Mouse (Mus musculus) CH12.LX (cell line): Measurements from ENCODE around the gene Fbxw11. TPM values are rescaled to one million over a fixed set of nuclear protein-coding genes. Genes with fewer than 3 reads are reported as not detected.
A peak's percentile ranks its signal among the peaks of the same experiment; 100 is the strongest.

ENCODE experiments used
- DNase-seq: peaks from one replicate; pipeline ENCODE4 v3.0.0-alpha.2; 2013; ENCODE audit errors: extremely low read depth
- H3K27ac ChIP-seq: 2 replicates; pipeline ENCODE4 v1.5.1; 2012; ENCODE audit warnings: low read depth, mild to moderate bottlenecking, control low read depth, moderate library complexity; ENCODE audit not compliant: insufficient read depth
- H3K27me3 ChIP-seq: replicated peaks from 2 replicates; pipeline ENCODE3; 2012; ENCODE audit warnings: inconsistent platforms
- H3K36me3 ChIP-seq, 2 experiments: replicated peaks in 1 of 2; 2 replicates each; pipeline versions ENCODE3 to v1.6.1; 2012; ENCODE audit warnings: inconsistent platforms in 1 of 2, low read length in 1 of 2, mild to moderate bottlenecking in 1 of 2, mixed read lengths in 1 of 2, moderate library complexity in 1 of 2; ENCODE audit not compliant: control insufficient read depth in 1 of 2, insufficient read depth in 1 of 2
- H3K4me1 ChIP-seq, 2 experiments: 2 replicates each; pipeline ENCODE4 v1.6.1; 2012; ENCODE audit warnings: inconsistent platforms in 1 of 2, moderate library complexity in 1 of 2; ENCODE audit not compliant: insufficient read depth in 2 of 2, control insufficient read depth in 1 of 2
- H3K4me2 ChIP-seq: 2 replicates; pipeline ENCODE4 v1.6.1; 2012; ENCODE audit warnings: low read depth, mild to moderate bottlenecking, control low read depth; ENCODE audit not compliant: poor library complexity, insufficient read depth, severe bottlenecking
- H3K4me3 ChIP-seq, 3 experiments: fragments of 150-350 bp in 1 of 3; sonication (generic) in 1 of 3; replicated peaks in 1 of 3; 2 replicates each; pipeline versions ENCODE3 to v1.5.1; 2011 to 2012; ENCODE audit warnings: low read depth in 2 of 3, low read length in 2 of 3, mild to moderate bottlenecking in 2 of 3, moderate library complexity in 2 of 3, control low read depth in 1 of 3, improper control_type of control experiment in 1 of 3, inconsistent platforms in 1 of 3, mixed read lengths in 1 of 3; ENCODE audit not compliant: poor library complexity in 1 of 3
- H3K79me2 ChIP-seq: replicated peaks from 2 replicates; pipeline ENCODE4 v1.6.1; 2012; ENCODE audit warnings: mild to moderate bottlenecking, moderate library complexity; ENCODE audit not compliant: control insufficient read depth, poor library complexity, insufficient read depth, severe bottlenecking; ENCODE audit errors: extremely low read depth
- H3K9ac ChIP-seq: 2 replicates; pipeline ENCODE4 v1.6.1; 2012; ENCODE audit warnings: low read depth, mild to moderate bottlenecking, control low read depth, moderate library complexity; ENCODE audit not compliant: insufficient read depth
- H3K9me3 ChIP-seq: replicated peaks from 2 replicates; pipeline ENCODE3; 2012; ENCODE audit warnings: low read length, inconsistent platforms, mixed read lengths
- BHLHE40 ChIP-seq: IDR thresholded peaks from 2 replicates; pipeline ENCODE4 v1.6.1; 2011; ENCODE audit warnings: mild to moderate bottlenecking, low read depth, low read length, improper control_type of control experiment
- CHD1 ChIP-seq: IDR thresholded peaks from 2 replicates; pipeline ENCODE4 v1.6.1; 2012; ENCODE audit warnings: low read depth, low read length, improper control_type of control experiment, inconsistent platforms
- E2F4 ChIP-seq: IDR thresholded peaks from 2 replicates; pipeline ENCODE4 v1.6.1; 2011; ENCODE audit warnings: low read depth, low read length, improper control_type of control experiment; ENCODE audit not compliant: insufficient replicate concordance
- ELF1 ChIP-seq: IDR thresholded peaks from 2 replicates; pipeline ENCODE4 v1.6.1; 2014; ENCODE audit warnings: low read depth, mild to moderate bottlenecking, inconsistent platforms, low read length, improper control_type of control experiment
- EP300 ChIP-seq: IDR thresholded peaks from 2 replicates; pipeline ENCODE4 v1.6.1; 2011; ENCODE audit warnings: low read length, improper control_type of control experiment
- ETS1 ChIP-seq: conservative IDR thresholded peaks from 2 replicates; pipeline ENCODE4 v1.6.1; 2012; ENCODE audit warnings: low read depth, mild to moderate bottlenecking, inconsistent platforms, low read length, improper control_type of control experiment, moderate library complexity
- GABPA ChIP-seq: IDR thresholded peaks from 2 replicates; pipeline ENCODE4 v1.6.1; 2012; ENCODE audit warnings: low read depth, low read length, improper control_type of control experiment, inconsistent platforms; ENCODE audit not compliant: insufficient replicate concordance
- IRF4 ChIP-seq: IDR thresholded peaks from 2 replicates; pipeline ENCODE4 v1.6.1; 2014; ENCODE audit warnings: low read depth, mild to moderate bottlenecking, inconsistent platforms, low read length, improper control_type of control experiment
- JUN ChIP-seq: IDR thresholded peaks from 2 replicates; pipeline ENCODE4 v1.6.1; 2011; ENCODE audit warnings: low read depth, mild to moderate bottlenecking, low read length, improper control_type of control experiment, moderate library complexity; ENCODE audit not compliant: insufficient read depth
- JUND ChIP-seq: conservative IDR thresholded peaks from 2 replicates; pipeline ENCODE4 v1.6.1; 2011; ENCODE audit warnings: low read depth, low read length, improper control_type of control experiment
- MAZ ChIP-seq: IDR thresholded peaks from 2 replicates; pipeline ENCODE4 v1.6.1; 2012; ENCODE audit warnings: low read depth, mild to moderate bottlenecking, inconsistent platforms, low read length, improper control_type of control experiment, moderate library complexity
- MXI1 ChIP-seq: IDR thresholded peaks from 2 replicates; pipeline ENCODE4 v1.6.1; 2011; ENCODE audit warnings: mild to moderate bottlenecking, low read depth, low read length, improper control_type of control experiment
- MYC ChIP-seq: IDR thresholded peaks from 2 replicates; pipeline ENCODE4 v1.6.1; 2011; ENCODE audit warnings: low read depth, mild to moderate bottlenecking, improper control_type of control experiment, low read length
- NRF1 ChIP-seq: IDR thresholded peaks from 2 replicates; pipeline ENCODE4 v1.6.1; 2014; ENCODE audit warnings: low read depth, mild to moderate bottlenecking, inconsistent platforms, low read length, improper control_type of control experiment, moderate library complexity
- PAX5 ChIP-seq: IDR thresholded peaks from 2 replicates; pipeline ENCODE4 v1.6.1; 2012; ENCODE audit warnings: low read length, inconsistent platforms, mixed read lengths
- RAD21 ChIP-seq: IDR thresholded peaks from 2 replicates; pipeline ENCODE4 v1.6.1; 2011; ENCODE audit warnings: low read depth, mild to moderate bottlenecking, low read length, improper control_type of control experiment, moderate library complexity
- RCOR1 ChIP-seq: conservative IDR thresholded peaks from 2 replicates; pipeline ENCODE4 v1.6.1; 2012; ENCODE audit warnings: low read depth, mild to moderate bottlenecking, inconsistent platforms, low read length, improper control_type of control experiment
- SIN3A ChIP-seq: IDR thresholded peaks from 2 replicates; pipeline ENCODE4 v1.6.1; 2012; ENCODE audit warnings: low read length, improper control_type of control experiment, inconsistent platforms
- TBP ChIP-seq: conservative IDR thresholded peaks from 2 replicates; pipeline ENCODE4 v1.6.1; 2011; ENCODE audit warnings: low read depth, low read length, improper control_type of control experiment
- TCF12 ChIP-seq: IDR thresholded peaks from 2 replicates; pipeline ENCODE4 v1.6.1; 2014; ENCODE audit warnings: low read depth, mild to moderate bottlenecking, inconsistent platforms, low read length, improper control_type of control experiment
- USF1 ChIP-seq: IDR thresholded peaks from 2 replicates; pipeline ENCODE4 v1.6.1; 2014; ENCODE audit warnings: low read depth, mild to moderate bottlenecking, inconsistent platforms, low read length, improper control_type of control experiment
- USF2 ChIP-seq: conservative IDR thresholded peaks from 2 replicates; pipeline ENCODE4 v1.6.1; 2011; ENCODE audit warnings: low read depth, low read length, improper control_type of control experiment
- ZKSCAN1 ChIP-seq: IDR thresholded peaks from 2 replicates; pipeline ENCODE4 v1.6.1; 2012; ENCODE audit warnings: low read depth, inconsistent platforms, low read length, improper control_type of control experiment, borderline replicate concordance
- dilution Hi-C: fragments of 300-500 bp; cut with MboI; formaldehyde crosslinking; loops from 2 replicates; pipeline ENCODE4 v1.14.3; 2020; ENCODE audit warnings: low sequenced_read_pairs; ENCODE audit not compliant: extremely low pct_unique_long_range_greater_than_20kb, extremely low pct_ligation_motif_present
- in situ Hi-C: fragments of 300-500 bp; cut with MboI; formaldehyde crosslinking; loops from 3 replicates; pipeline ENCODE4 v1.14.3; 2019; ENCODE audit warnings: low sequenced_read_pairs, low pct_ligation_motif_present, low pct_unique_long_range_greater_than_20kb, mixed read lengths
- polyA plus RNA-seq: library from polyadenylated mRNA; unstranded; fragments of >175 nt; gene quantifications from 2 replicates; pipeline ENCODE4 v1.2.1, GENCODE M21; 2012; ENCODE audit warnings: low read depth; ENCODE audit not compliant: insufficient read length
- total RNA-seq, 2 experiments: library from RNA; depleted of rRNA; stranded (reverse); fragments of 300-350 nt in 1 of 2; fragments of >200 nt in 1 of 2; gene quantifications; 2 replicates each; pipeline ENCODE4 v1.2.3; 2012 to 2014

Fbxw11 gene
- total and polyA plus RNA-seq, 3 experiments: 54.5 to 85.0 (median 58.5) TPM

- H3K36me3 ChIP-seq: peaks cover 24 to 43% of the 10 kb centered on the region in 2 experiments
- dilution Hi-C loops: no loop called here
- H3K9me3 ChIP-seq: no peaks in the 10 kb centered on the region
- in situ Hi-C loops: no loop called here
- no peak overlapping the region for H3K4me3 ChIP-seq
- no peak overlapping the region for H3K4me2 ChIP-seq
- no peaks in the 10 kb centered on the region for H3K79me2 ChIP-seq
- peaks cover 0 to 6% of the 10 kb centered on the region in 2 experiments; a peak in 2 of 4 replicates for H3K4me1 ChIP-seq
- TF ChIP-seq GABPA (no peak), ELF1 (no peak), USF2 (no peak), BHLHE40 (no peak), RCOR1 (no peak), PAX5 (no peak), CHD1 (no peak), MYC (no peak), ZKSCAN1 (no peak), EP300 (no peak), RAD21 (no peak), TCF12 (no peak), JUN (no peak), SIN3A (no peak), IRF4 (no peak), MXI1 (no peak), USF1 (no peak), E2F4 (no peak), NRF1 (no peak), MAZ (no peak)
- H3K9ac ChIP-seq: no peak overlapping the region
- peak; percentile 31 for DNase-seq
- H3K27ac ChIP-seq: no peak overlapping the region
- no peaks in the 10 kb centered on the region for H3K27me3 ChIP-seq
Observed at GRCm38 (mm10) chr11:32748800-32749199, 106.3 kb downstream of the Fbxw11 start.

- H3K79me2 ChIP-seq: no peaks in the 10 kb centered on the region
- H3K36me3 ChIP-seq: peaks cover 1 to 11% of the 10 kb centered on the region in 2 experiments
- H3K27me3 ChIP-seq: no peaks in the 10 kb centered on the region
- no peaks in the 10 kb centered on the region for H3K9me3 ChIP-seq
- no peak for DNase-seq
- H3K9ac ChIP-seq: no peak overlapping the region
- H3K27ac ChIP-seq: no peak overlapping the region
- in situ Hi-C loops: no loop called here
- H3K4me2 ChIP-seq: no peak overlapping the region
- TF ChIP-seq JUND: no peak
- TF ChIP-seq MXI1: no peak
- no peak for TF ChIP-seq E2F4
- no peak for TF ChIP-seq ETS1
- TF ChIP-seq ELF1: no peak
- TF ChIP-seq GABPA: no peak
- no peak for TF ChIP-seq TBP
- H3K4me1 ChIP-seq: peaks cover 0 to 6% of the 10 kb centered on the region in 2 experiments; a peak in 2 of 4 replicates
- H3K4me3 ChIP-seq: no peak overlapping the region
- dilution Hi-C loops: no loop called here
Observed at GRCm38 (mm10) chr11:32751863-32752594, 109.5 kb downstream of the Fbxw11 start.
